Mouse (Mus musculus) splenic B cell, adult 2 months (primary cell): ENCODE results near the gene Tcp11l1.
A peak's percentile ranks its signal among the peaks of the same experiment; 100 is the strongest.

ENCODE experiments used
- DNase-seq: peaks from one replicate; pipeline ENCODE4 v3.0.0-alpha.2; 2011; ENCODE audit warnings: low read depth, low spot score
- H3K27me3 ChIP-seq: 2 replicates; pipeline ENCODE4 v1.6.1; 2012; ENCODE audit warnings: mild to moderate bottlenecking, low read length, moderate library complexity, mixed read lengths; ENCODE audit not compliant: control insufficient read depth, poor library complexity, insufficient read depth, severe bottlenecking
- H3K36me3 ChIP-seq: 2 replicates; pipeline ENCODE4 v1.6.1; 2012; ENCODE audit warnings: mild to moderate bottlenecking, low read length, moderate library complexity, mixed read lengths; ENCODE audit not compliant: control insufficient read depth, poor library complexity, insufficient read depth, severe bottlenecking

The Tcp11l1 gene

DNA sequence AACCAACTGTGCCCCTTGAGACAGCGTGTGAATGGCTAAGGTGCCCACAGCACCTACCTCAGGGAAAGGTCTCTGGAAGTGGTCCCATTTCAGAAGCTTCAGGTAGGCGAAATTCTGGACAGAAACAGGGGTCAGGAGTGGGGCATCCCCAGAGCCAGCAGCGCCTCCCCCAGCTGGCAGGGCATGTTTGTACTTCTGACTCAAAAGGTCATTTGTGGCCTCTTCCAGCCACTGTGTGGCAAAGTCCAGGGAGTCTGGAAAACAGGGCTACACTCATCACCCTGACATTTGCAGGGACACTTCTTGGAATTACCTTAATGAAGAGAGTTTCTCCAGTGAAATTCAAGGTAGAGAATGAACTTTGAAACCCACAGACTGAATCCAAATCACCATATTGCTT lies 23.6 kb downstream of the Tcp11l1 start:
- DNase-seq: no peak
- H3K27me3 ChIP-seq: no peaks in the 10 kb centered on the region
- no peaks in the 10 kb centered on the region for H3K36me3 ChIP-seq

DNA sequence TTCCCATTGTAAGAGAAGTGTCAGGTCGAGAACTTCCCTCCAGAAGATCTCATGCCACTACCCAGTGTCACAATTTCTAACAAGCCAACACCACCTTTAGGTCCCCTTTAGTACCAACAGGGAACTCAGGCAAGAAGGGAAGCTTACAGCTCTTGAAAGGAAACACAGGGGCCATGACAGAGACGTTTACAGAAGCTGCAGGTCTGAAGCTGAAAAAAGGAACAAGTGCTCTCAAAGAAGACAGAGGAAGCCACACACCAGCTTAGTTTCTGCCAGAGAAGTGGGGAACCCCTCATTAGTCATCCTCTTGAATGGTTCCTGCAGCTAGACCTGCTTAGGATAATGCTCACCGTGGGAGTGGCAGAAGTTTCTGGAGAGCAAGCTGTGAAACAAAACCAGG lies 24.7 kb downstream of the Tcp11l1 start:
- peak; percentile 29 for DNase-seq
- no peaks in the 10 kb centered on the region for H3K27me3 ChIP-seq
- H3K36me3 ChIP-seq: no peaks in the 10 kb centered on the region

DNA sequence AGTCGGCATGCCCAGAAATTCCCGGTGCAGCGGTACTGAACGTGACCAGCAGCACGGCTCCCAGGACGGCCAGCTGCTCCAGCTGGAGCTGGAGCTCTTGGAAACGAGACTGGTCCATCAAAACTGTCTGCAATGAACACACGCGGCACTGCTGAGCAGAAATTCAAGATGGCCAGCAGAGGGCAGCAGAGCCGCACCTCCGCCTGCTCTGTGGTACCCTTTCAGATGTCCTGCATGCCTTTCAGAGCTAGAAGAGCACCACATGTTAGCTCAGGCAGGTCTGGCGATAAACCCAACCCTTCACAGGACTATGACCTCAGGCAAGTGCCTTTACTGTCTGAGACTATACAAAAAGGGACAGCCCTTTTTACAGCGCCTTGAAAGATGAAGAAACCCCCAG lies 26.6 kb downstream of the Tcp11l1 start:
- Histone ChIP-seq H3K36me3 (no peaks in the 10 kb centered on the region), H3K27me3 (no peaks in the 10 kb centered on the region)
- peak; percentile 80 for DNase-seq

- Histone ChIP-seq H3K36me3 (no peaks in the 10 kb centered on the region), H3K27me3 (no peaks in the 10 kb centered on the region)
- DNase-seq: no peak
Measured at GRCm38 (mm10) chr2:104684771-104685170, 27.2 kb downstream of the Tcp11l1 start.

GRCm38 (mm10) chr2:104677326-104677725 lies 34.6 kb downstream of the Tcp11l1 start:
- Histone ChIP-seq H3K36me3 (no peaks in the 10 kb centered on the region), H3K27me3 (no peaks in the 10 kb centered on the region)
- DNase-seq: no peak

DNA sequence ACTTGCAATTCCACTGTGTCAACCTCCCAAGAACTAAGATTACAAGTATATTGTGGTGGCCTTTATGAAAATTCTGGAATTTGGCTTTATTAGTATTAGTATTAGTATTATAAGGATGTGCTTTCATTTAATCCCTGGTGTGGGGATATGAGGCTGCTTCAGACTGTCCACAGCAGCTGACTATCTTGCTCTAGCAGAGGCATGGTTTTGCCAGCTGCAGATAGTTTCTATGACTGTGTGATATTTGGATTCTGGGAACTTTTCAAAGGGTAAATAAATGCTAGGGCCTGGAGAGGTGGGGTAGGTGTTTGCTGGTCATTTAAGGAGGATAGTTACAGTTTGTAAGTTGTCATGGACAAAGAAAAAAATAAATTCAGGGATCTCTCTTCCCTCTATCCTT lies 40.2 kb downstream of the Tcp11l1 start:
- no peak for DNase-seq
- no peaks in the 10 kb centered on the region for H3K36me3 ChIP-seq
- H3K27me3 ChIP-seq: no peaks in the 10 kb centered on the region

- DNase-seq: peak; percentile 18
- Histone ChIP-seq H3K36me3 (no peaks in the 10 kb centered on the region), H3K27me3 (no peaks in the 10 kb centered on the region)
Measured at GRCm38 (mm10) chr2:104669122-104669804, 42.7 kb downstream of the Tcp11l1 start.

GRCm38 (mm10) chr2:104663372-104664100 lies 48.4 kb downstream of the Tcp11l1 start:
- Histone ChIP-seq H3K36me3 (peaks cover 5% of the 10 kb centered on the region), H3K27me3 (no peaks in the 10 kb centered on the region)
- DNase-seq: no peak

DNA sequence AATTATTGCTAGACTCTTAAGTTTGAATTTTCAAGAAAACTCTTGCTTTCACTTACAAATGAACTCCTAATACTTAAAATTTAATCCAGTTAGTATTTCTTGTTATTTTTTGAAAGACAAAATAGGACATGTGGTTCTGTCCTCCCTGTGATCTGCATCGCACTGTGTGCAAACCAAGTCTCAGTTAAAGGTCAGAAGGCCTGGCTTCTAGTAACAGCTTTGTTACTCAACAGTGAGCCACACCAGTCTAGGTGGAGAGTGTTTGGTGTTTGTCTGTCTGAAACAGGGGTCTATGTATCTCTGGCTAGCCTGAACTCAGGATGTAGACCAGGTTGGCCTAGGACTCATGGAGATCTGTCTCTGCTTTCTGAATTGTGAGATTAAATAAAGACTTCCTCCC lies 53.3 kb downstream of the Tcp11l1 start:
- Histone ChIP-seq H3K36me3 (peaks cover 13% of the 10 kb centered on the region), H3K27me3 (no peaks in the 10 kb centered on the region)
- DNase-seq: no peak

DNA sequence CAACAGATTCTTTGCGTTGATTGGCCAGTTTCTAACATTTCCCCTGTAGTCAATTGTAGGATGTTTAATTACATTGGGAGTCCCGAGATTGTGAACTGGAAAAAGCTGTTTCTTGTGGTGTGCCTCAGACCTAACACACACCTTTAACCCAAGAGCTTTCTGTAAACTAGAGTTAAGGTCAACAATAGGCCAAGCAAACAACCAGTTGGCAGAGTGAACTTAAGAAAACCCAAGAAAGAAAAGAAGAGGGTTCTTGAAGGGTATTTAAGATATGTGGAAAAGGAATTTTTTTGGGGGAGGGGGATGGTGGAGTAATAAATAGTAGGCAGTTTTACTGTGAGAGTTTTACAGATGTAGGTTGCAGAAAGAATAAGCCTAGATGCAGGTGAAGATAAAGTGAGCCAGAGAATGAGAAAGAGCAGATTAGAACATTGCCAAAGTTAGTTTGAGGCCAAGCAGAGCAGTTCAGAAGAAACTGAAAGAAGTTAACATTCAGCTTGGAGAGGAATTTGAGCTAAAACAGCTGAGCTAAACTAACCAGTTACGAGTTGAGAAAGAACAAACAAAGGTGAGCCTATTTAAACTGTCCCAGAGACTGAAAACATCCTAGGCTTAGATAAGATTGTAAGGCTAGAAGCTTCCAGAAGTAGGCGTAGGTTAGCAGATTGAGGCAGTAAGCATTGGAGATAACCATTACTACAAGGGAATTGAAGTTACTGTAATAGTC lies 95.8 kb downstream of the Tcp11l1 start:
- DNase-seq: no peak
- Histone ChIP-seq H3K27me3 (no peaks in the 10 kb centered on the region), H3K36me3 (0 out of 2 replicates have a peak, but pooled peaks cover 1% of the 10 kb centered on the region)

DNA sequence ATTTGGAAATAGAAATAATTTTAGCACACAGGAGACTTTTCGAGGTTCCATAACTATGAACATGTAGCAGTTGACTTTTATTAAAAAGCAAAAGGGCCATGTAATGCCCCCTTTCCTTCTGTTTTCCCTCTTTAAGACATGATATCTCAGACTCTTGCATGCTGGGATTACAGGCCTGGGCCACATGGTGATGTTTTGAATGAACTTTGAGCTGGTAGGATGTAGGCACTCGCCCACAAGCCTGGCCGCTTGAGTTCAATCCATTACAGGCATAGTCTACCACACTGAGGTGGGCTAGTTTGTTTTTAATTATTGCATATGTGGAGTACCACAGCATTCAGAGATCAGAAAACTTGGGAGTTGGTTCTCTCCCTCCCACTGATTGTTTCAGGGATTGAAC lies 97.2 kb downstream of the Tcp11l1 start:
- DNase-seq: no peak
- Histone ChIP-seq H3K27me3 (no peaks in the 10 kb centered on the region), H3K36me3 (0 out of 2 replicates have a peak, but pooled peaks cover 1% of the 10 kb centered on the region)
